Mouse (Mus musculus): Measurements from ENCODE around the gene Ccng2. TPM values are rescaled to one million over a fixed set of nuclear protein-coding genes. Genes with fewer than 3 reads are reported as not detected.
A peak's percentile ranks its signal among the peaks of the same experiment; 100 is the strongest.

The Ccng2 gene
- polyA plus RNA-seq, 2 experiments, result 8.2 to 14.6 TPM

DNA sequence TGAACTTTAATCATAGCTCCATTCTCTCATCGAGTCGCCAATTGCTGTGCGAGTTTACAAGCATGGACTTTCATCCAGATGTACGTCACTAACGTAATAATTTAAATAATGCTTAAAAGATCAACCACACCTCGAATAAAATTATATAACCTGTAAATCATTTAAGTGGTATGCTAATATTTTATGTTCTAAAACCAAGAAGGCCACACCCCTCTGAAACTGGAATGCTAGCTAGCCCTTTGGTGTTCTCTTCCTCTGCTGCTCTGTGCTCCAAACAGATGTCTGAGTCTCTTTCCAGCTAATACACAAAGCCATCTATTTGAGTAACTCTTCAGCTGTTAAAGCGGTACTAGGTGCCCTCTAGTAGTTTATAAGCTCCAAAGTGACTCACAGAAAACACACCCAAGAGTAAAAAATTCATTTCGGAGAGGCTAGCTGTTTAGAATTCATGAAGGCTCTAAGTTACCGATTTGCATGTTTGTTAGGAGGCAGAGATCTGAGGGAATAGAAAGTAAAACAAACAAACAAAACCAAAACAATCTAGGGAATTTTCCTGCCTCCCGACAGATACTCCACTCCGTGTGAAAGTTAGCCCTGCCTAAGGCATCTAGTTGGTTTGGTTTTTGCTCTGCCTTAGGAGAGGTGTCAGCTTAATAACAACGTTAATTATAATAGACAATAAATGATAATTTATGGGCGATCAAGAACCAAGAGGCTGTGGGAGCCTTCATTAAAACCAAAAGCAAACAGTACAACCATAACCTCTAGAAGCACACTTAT is 1.1 kb upstream of the Ccng2 start:
- Histone ChIP-seq H3K36me3 (replicated peaks; ENCODE audit: control insufficient read depth, insufficient read depth, low read depth) (peaks cover 4% of the 10 kb centered on the region), H3K9me3 (ENCODE audit: control insufficient read depth, low read length) (no peaks in the 10 kb centered on the region), H3K4me1 (replicated peaks; ENCODE audit: control insufficient read depth in 2 of 2, insufficient read depth in 2 of 2, low read length in 1 of 2) (peaks cover 4 to 21% of the 10 kb centered on the region in 2 experiments; a peak in 3 of 4 replicates), H3K4me3 (ENCODE audit: insufficient read depth in 1 of 2, low read depth in 2 of 2, low read length in 2 of 2) (peak overlapping the region in 1 of 2 experiments; percentile 68; a peak in 2 of 4 replicates), H3K27ac (no peak overlapping the region), H3K9ac (replicated peaks) (no peak overlapping the region), H3K27me3 (ENCODE audit: control insufficient read depth, insufficient read depth, low read length) (no peaks in the 10 kb centered on the region), H3K4me2 (ENCODE audit: low read depth) (peak overlapping the region; percentile 78)
- DNase-seq (ENCODE audit: low read depth in 3 of 3, low spot score in 3 of 3) (no peak), ATAC-seq (ENCODE audit: insufficient read depth) (no peak)
- WGBS (ENCODE audit: insufficient replicate concordance), result 47% methylated on average over 13 of the region's 13 CpGs
- TF ChIP-seq CTCF (IDR thresholded peaks at IDR 0.05; ENCODE audit: low read depth) (no peak), EP300 (IDR thresholded peaks at IDR 0.05; ENCODE audit: low read depth) (no peak)

- DNase-seq (ENCODE audit: low read depth in 3 of 3, low spot score in 3 of 3), result peak; percentile 31 to 50 (median 42)
- Histone ChIP-seq H3K27ac (no peak overlapping the region), H3K4me2 (ENCODE audit: low read depth) (peak overlapping the region; percentile 78), H3K27me3 (ENCODE audit: control insufficient read depth, insufficient read depth, low read length) (no peaks in the 10 kb centered on the region), H3K4me3 (ENCODE audit: insufficient read depth in 1 of 2, low read depth in 2 of 2, low read length in 2 of 2) (peak overlapping the region; percentile 68 to 93), H3K9ac (replicated peaks) (peak overlapping the region; percentile 66), H3K4me1 (replicated peaks; ENCODE audit: control insufficient read depth in 2 of 2, insufficient read depth in 2 of 2, low read length in 1 of 2) (peaks cover 4 to 19% of the 10 kb centered on the region in 2 experiments; a peak in 3 of 4 replicates), H3K9me3 (ENCODE audit: control insufficient read depth, low read length) (no peaks in the 10 kb centered on the region), H3K36me3 (replicated peaks; ENCODE audit: control insufficient read depth, insufficient read depth, low read depth) (peaks cover 5% of the 10 kb centered on the region)
- TF ChIP-seq CTCF (IDR thresholded peaks at IDR 0.05; ENCODE audit: low read depth) (peak; percentile 71), EP300 (IDR thresholded peaks at IDR 0.05; ENCODE audit: low read depth) (no peak)
- WGBS (ENCODE audit: insufficient replicate concordance), result under 1% methylated on average over 48 of the region's 48 CpGs
- peak; percentile 38 for ATAC-seq (ENCODE audit: insufficient read depth)
Observed at GRCm38 (mm10) chr5:93267851-93268606, 972 bp downstream of the Ccng2 start.

DNA sequence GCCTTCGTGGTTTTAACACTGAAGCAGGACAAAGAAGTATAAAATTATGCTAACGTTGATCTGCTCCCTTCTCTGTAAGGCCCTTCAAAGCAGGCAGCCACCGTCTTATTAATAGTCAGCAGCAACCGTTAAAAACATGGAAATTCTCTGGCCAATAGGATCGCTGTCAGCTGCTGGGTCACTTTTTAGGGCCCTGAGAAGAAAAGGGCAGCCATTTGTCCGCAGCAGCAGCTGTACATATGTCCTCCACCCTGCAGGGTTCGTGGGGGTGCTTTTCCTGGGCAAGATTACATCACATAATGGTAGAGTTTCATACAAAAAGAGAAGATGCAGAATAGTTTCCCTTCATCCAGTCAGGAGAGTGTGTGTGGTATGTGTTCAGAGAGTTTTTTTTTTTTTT is 3.0 kb downstream of the Ccng2 start:
- H3K27me3 ChIP-seq (ENCODE audit: control insufficient read depth, insufficient read depth, low read length), result no peaks in the 10 kb centered on the region
- no peak for ATAC-seq (ENCODE audit: insufficient read depth)
- TF ChIP-seq EP300 (IDR thresholded peaks at IDR 0.05; ENCODE audit: low read depth) (no peak), CTCF (IDR thresholded peaks at IDR 0.05; ENCODE audit: low read depth) (no peak)

GRCm38 (mm10) chr5:93270721-93271120 is 3.7 kb downstream of the Ccng2 start:
- Histone ChIP-seq H3K9me3 (ENCODE audit: control insufficient read depth, low read length) (no peaks in the 10 kb centered on the region), H3K4me1 (replicated peaks; ENCODE audit: control insufficient read depth in 2 of 2, insufficient read depth in 2 of 2, low read length in 1 of 2) (peaks cover 0 to 7% of the 10 kb centered on the region in 2 experiments; a peak in 2 of 4 replicates), H3K4me2 (ENCODE audit: low read depth) (no peak overlapping the region), H3K9ac (replicated peaks) (no peak overlapping the region), H3K27ac (no peak overlapping the region), H3K4me3 (ENCODE audit: insufficient read depth in 1 of 2, low read depth in 2 of 2, low read length in 2 of 2) (no peak overlapping the region), H3K36me3 (replicated peaks; ENCODE audit: control insufficient read depth, insufficient read depth, low read depth) (peaks cover 7% of the 10 kb centered on the region), H3K27me3 (ENCODE audit: control insufficient read depth, insufficient read depth, low read length) (no peaks in the 10 kb centered on the region)
- no peak for ATAC-seq (ENCODE audit: insufficient read depth)
- DNase-seq (ENCODE audit: low read depth in 3 of 3, low spot score in 3 of 3), result no peak
- WGBS (ENCODE audit: insufficient replicate concordance), result 85% methylated on average over 18 of the region's 18 CpGs
- TF ChIP-seq EP300 (IDR thresholded peaks at IDR 0.05; ENCODE audit: low read depth), result no peak
- TF ChIP-seq CTCF (IDR thresholded peaks at IDR 0.05; ENCODE audit: low read depth), result no peak

More for the DNA sequence above, 3.0 kb downstream of the Ccng2 start:
- Histone ChIP-seq H3K4me1 (replicated peaks; ENCODE audit: control insufficient read depth in 2 of 2, insufficient read depth in 2 of 2, low read length in 1 of 2) (peaks cover under 1 to 11% of the 10 kb centered on the region in 2 experiments; a peak in 2 of 4 replicates), H3K4me3 (ENCODE audit: insufficient read depth in 1 of 2, low read depth in 2 of 2, low read length in 2 of 2) (no peak overlapping the region), H3K9ac (replicated peaks) (no peak overlapping the region), H3K4me2 (ENCODE audit: low read depth) (no peak overlapping the region), H3K27ac (no peak overlapping the region), H3K36me3 (replicated peaks; ENCODE audit: control insufficient read depth, insufficient read depth, low read depth) (peaks cover 7% of the 10 kb centered on the region), H3K9me3 (ENCODE audit: control insufficient read depth, low read length) (no peaks in the 10 kb centered on the region)
- DNase-seq (ENCODE audit: low read depth in 3 of 3, low spot score in 3 of 3), result no peak
- WGBS (ENCODE audit: insufficient replicate concordance), result 58% methylated on average over 7 of the region's 7 CpGs

Data from liver, embryonic 14.5 days (tissue).